Mouse (Mus musculus) yolk sac, embryonic 10.5 days (tissue): ENCODE measurements around the gene Tbx6.

Experiments used
- DNase-seq: peaks from one replicate; pipeline ENCODE4 v3.0.0-alpha.2; 2017; ENCODE audit warnings: low spot score

Tbx6 gene

GRCm38 (mm10) chr7:126817595-126817994 is 36.3 kb downstream of the Tbx6 start:
- DNase-seq, result no peak

- no peak for DNase-seq
Observed at GRCm38 (mm10) chr7:126818818-126819217, 37.5 kb downstream of the Tbx6 start.

GRCm38 (mm10) chr7:126821835-126822511 is 40.7 kb downstream of the Tbx6 start:
- DNase-seq, result peak; percentile 72

GRCm38 (mm10) chr7:126822741-126823140 is 41.5 kb downstream of the Tbx6 start:
- no peak for DNase-seq

- no peak for DNase-seq
Observed at GRCm38 (mm10) chr7:126823202-126823711, 42.0 kb downstream of the Tbx6 start.

GRCm38 (mm10) chr7:126823940-126824339 is 42.7 kb downstream of the Tbx6 start:
- no peak for DNase-seq

GRCm38 (mm10) chr7:126825403-126825802 is 44.1 kb downstream of the Tbx6 start:
- DNase-seq, result no peak

- no peak for DNase-seq
Observed at GRCm38 (mm10) chr7:126825952-126826351, 44.7 kb downstream of the Tbx6 start.

- DNase-seq, result no peak
Observed at GRCm38 (mm10) chr7:126831539-126831938, 50.3 kb downstream of the Tbx6 start, which contains the start of gene 4930451I11Rik. 4930451I11Rik (minus strand) TSS chr7:126831639.

- DNase-seq, result peak; percentile 79
Observed at GRCm38 (mm10) chr7:126832036-126832598, 50.8 kb downstream of the Tbx6 start.

- DNase-seq, result no peak
Observed at GRCm38 (mm10) chr7:126833294-126833693, 52.0 kb downstream of the Tbx6 start.
